Mouse (Mus musculus): ENCODE measurements around the gene Hsd17b13. TPM values are rescaled to one million over a fixed set of nuclear protein-coding genes. Genes with fewer than 3 reads are reported as not detected.

Gene Hsd17b13
- polyA plus RNA-seq, 1 experiment = 1.6 TPM

DNA sequence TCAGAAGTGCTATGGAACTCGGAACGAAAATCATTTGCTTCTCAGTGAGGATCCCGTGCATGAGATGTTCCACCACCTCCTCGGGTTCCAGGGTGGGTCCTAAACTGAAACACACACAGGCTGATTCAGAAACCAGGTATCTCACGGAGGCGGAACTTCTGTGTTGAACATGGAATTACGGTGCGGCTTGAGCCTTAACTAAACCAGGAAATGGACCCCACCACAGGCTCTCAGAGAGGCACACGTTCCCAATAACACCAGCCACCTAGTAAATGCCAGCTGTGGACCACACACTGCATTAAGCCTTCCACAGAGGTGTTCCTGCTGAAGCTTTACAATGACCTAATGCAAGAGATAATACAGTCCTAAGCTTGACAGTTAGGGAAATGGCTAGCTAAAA lies 15.6 kb upstream of the Hsd17b13 start:
- 96% methylated on average over 9 of the region's 9 CpGs for WGBS
- H3K27ac ChIP-seq (ENCODE audit: insufficient read depth, low read length) = no peak overlapping the region
- H3K36me3 ChIP-seq (ENCODE audit: control insufficient read depth, insufficient read depth, low read length) = peaks cover 12% of the 10 kb centered on the region
- H3K4me1 ChIP-seq (ENCODE audit: control insufficient read depth, insufficient read depth, insufficient read length) = no peaks in the 10 kb centered on the region
- no peaks in the 10 kb centered on the region for H3K27me3 ChIP-seq (ENCODE audit: control insufficient read depth, insufficient read depth, low read length)
- TF ChIP-seq CTCF (IDR thresholded peaks at IDR 0.05; ENCODE audit: extremely low read depth, insufficient read depth, insufficient read length, insufficient replicate concordance) (no peak), POLR2A (IDR thresholded peaks at IDR 0.05; ENCODE audit: low read depth, low read length) (no peak)
- H3K4me3 ChIP-seq (ENCODE audit: extremely low read depth, insufficient read depth, insufficient read length) = no peak overlapping the region
- no peak for DNase-seq (ENCODE audit: low read depth in 1 of 2, low spot score in 2 of 2)

DNA sequence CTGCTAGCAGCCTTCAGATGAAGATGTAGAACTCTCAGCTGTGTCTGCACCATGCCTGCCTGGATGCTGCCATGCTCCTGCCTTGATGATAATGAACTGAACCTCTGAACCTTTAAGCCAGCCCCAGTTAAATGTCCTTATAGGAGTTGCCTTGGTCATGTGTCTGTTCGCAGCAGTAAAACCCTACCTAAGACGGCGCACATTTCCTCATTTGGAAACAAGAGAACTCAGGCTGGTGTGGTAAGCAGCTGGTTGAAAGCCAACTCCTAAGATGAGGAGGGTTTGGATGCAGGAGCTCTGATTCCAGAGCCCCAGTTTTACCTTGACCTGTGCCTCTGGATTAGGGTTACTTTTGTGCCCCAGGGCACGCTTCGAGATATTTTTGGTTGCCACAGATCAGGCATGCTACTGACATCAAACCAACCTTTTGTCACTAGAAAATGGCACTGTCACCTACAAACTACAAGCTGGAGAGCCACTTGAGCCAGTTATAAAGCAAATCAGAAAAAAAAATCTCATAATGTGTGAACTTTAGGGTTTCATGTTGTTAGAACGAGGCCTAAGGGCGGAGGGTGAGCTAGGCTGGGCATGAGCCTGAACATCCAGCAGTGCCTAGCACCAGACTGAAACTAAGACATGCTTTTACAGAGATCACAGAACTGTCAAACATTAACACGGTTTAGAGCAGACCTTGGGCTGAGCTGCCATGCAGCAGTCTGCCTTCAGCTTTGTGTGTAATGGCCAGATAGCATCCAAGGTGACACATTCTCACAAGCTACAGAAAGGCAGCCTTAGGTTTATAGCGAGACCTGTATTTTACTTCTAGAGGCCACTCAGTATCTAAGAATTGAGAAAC lies 3.7 kb upstream of the Hsd17b13 start:
- Histone ChIP-seq H3K27me3 (ENCODE audit: control insufficient read depth, insufficient read depth, low read length) (no peaks in the 10 kb centered on the region), H3K27ac (ENCODE audit: insufficient read depth, low read length) (no peak overlapping the region), H3K4me3 (ENCODE audit: extremely low read depth, insufficient read depth, insufficient read length) (no peak overlapping the region), H3K36me3 (ENCODE audit: control insufficient read depth, insufficient read depth, low read length) (no peaks in the 10 kb centered on the region), H3K4me1 (ENCODE audit: control insufficient read depth, insufficient read depth, insufficient read length) (peaks cover 3% of the 10 kb centered on the region; the same call in 1 of the 2 replicates)
- DNase-seq (ENCODE audit: low read depth in 1 of 2, low spot score in 2 of 2) = no peak
- 87% methylated on average over 9 of the region's 9 CpGs for WGBS
- TF ChIP-seq POLR2A (IDR thresholded peaks at IDR 0.05; ENCODE audit: low read depth, low read length) (no peak), CTCF (IDR thresholded peaks at IDR 0.05; ENCODE audit: extremely low read depth, insufficient read depth, insufficient read length, insufficient replicate concordance) (no peak)

- no peak overlapping the region for H3K4me3 ChIP-seq (ENCODE audit: extremely low read depth, insufficient read depth, insufficient read length)
- DNase-seq (ENCODE audit: low read depth in 1 of 2, low spot score in 2 of 2) = no peak
- no peaks in the 10 kb centered on the region for H3K27me3 ChIP-seq (ENCODE audit: control insufficient read depth, insufficient read depth, low read length)
- H3K36me3 ChIP-seq (ENCODE audit: control insufficient read depth, insufficient read depth, low read length) = no peaks in the 10 kb centered on the region
- peaks cover 3% of the 10 kb centered on the region; the same call in 1 of the 2 replicates for H3K4me1 ChIP-seq (ENCODE audit: control insufficient read depth, insufficient read depth, insufficient read length)
- no peak for TF ChIP-seq CTCF (IDR thresholded peaks at IDR 0.05; ENCODE audit: extremely low read depth, insufficient read depth, insufficient read length, insufficient replicate concordance)
- TF ChIP-seq POLR2A (IDR thresholded peaks at IDR 0.05; ENCODE audit: low read depth, low read length) = no peak
- WGBS = 32% methylated on average over 7 of the region's 7 CpGs
- H3K27ac ChIP-seq (ENCODE audit: insufficient read depth, low read length) = no peak overlapping the region
Measured at GRCm38 (mm10) chr5:103977907-103978570, 829 bp upstream of the Hsd17b13 start.

- Histone ChIP-seq H3K27ac (ENCODE audit: insufficient read depth, low read length) (no peak overlapping the region), H3K4me1 (ENCODE audit: control insufficient read depth, insufficient read depth, insufficient read length) (peaks cover 3% of the 10 kb centered on the region; the same call in 1 of the 2 replicates), H3K27me3 (ENCODE audit: control insufficient read depth, insufficient read depth, low read length) (no peaks in the 10 kb centered on the region), H3K4me3 (ENCODE audit: extremely low read depth, insufficient read depth, insufficient read length) (no peak overlapping the region), H3K36me3 (ENCODE audit: control insufficient read depth, insufficient read depth, low read length) (no peaks in the 10 kb centered on the region)
- no peak for DNase-seq (ENCODE audit: low read depth in 1 of 2, low spot score in 2 of 2)
- WGBS = 32% methylated on average over 7 of the region's 7 CpGs
- TF ChIP-seq POLR2A (IDR thresholded peaks at IDR 0.05; ENCODE audit: low read depth, low read length) (no peak), CTCF (IDR thresholded peaks at IDR 0.05; ENCODE audit: extremely low read depth, insufficient read depth, insufficient read length, insufficient replicate concordance) (no peak)
Measured at GRCm38 (mm10) chr5:103975736-103976135, 1.5 kb downstream of the Hsd17b13 start.

DNA sequence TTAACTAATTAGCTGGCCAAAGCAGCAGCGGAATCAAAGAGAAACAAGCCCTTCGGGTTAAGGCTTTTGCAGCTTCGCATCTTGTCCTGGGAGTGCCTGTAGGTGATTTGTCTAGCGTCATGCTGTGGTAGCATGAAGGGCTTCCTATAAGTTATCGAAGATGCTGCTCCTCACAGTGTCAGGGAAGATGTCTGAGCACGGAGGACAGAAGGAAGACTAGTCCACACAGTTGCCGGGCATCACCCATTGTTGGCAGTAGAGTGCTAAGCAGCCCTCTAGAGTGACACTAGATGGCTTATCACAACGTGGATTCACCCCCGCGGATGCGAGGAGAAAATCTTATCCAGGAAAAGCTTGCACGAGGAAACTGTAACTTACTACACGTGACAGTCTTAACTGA lies 4.4 kb downstream of the Hsd17b13 start:
- 13% methylated on average over 13 of the region's 13 CpGs for WGBS
- H3K4me3 ChIP-seq (ENCODE audit: extremely low read depth, insufficient read depth, insufficient read length) = peak overlapping the region; percentile 59

DNA sequence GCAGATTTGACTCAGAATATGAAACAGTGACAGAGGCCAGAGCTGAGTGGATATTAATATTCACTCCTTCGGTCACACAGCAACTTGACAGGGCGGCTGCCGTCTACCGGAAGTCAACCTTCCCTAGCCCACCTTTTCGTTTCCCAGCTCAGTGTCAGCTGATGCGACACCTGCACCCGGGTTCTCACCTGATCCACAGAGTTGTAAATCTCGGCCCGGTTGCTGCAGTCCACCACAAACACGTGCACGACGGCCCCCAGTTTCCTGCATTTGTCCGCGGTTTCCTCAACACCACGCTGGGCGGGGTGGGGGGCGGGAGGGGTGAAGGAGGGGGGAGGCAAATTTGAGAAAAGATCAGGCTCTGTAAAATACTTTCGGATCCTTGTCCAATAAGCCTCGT lies 4.8 kb downstream of the Hsd17b13 start:
- no peak overlapping the region for H3K27ac ChIP-seq (ENCODE audit: insufficient read depth, low read length)
- H3K4me3 ChIP-seq (ENCODE audit: extremely low read depth, insufficient read depth, insufficient read length) = peak overlapping the region; percentile 59
- no peak for TF ChIP-seq POLR2A (IDR thresholded peaks at IDR 0.05; ENCODE audit: low read depth, low read length)
- no peak for TF ChIP-seq CTCF (IDR thresholded peaks at IDR 0.05; ENCODE audit: extremely low read depth, insufficient read depth, insufficient read length, insufficient replicate concordance)
- DNase-seq (ENCODE audit: low read depth in 1 of 2, low spot score in 2 of 2) = peak in 1 of 2 experiments; percentile 13
- H3K27me3 ChIP-seq (ENCODE audit: control insufficient read depth, insufficient read depth, low read length) = no peaks in the 10 kb centered on the region
- no peaks in the 10 kb centered on the region for H3K4me1 ChIP-seq (ENCODE audit: control insufficient read depth, insufficient read depth, insufficient read length)
- 1% methylated on average over 19 of the region's 19 CpGs for WGBS
- no peaks in the 10 kb centered on the region for H3K36me3 ChIP-seq (ENCODE audit: control insufficient read depth, insufficient read depth, low read length)

More for the DNA sequence above, 4.4 kb downstream of the Hsd17b13 start:
- TF ChIP-seq POLR2A (IDR thresholded peaks at IDR 0.05; ENCODE audit: low read depth, low read length) (no peak), CTCF (IDR thresholded peaks at IDR 0.05; ENCODE audit: extremely low read depth, insufficient read depth, insufficient read length, insufficient replicate concordance) (no peak)
- Histone ChIP-seq H3K36me3 (ENCODE audit: control insufficient read depth, insufficient read depth, low read length) (no peaks in the 10 kb centered on the region), H3K27ac (ENCODE audit: insufficient read depth, low read length) (no peak overlapping the region), H3K27me3 (ENCODE audit: control insufficient read depth, insufficient read depth, low read length) (no peaks in the 10 kb centered on the region), H3K4me1 (ENCODE audit: control insufficient read depth, insufficient read depth, insufficient read length) (no peaks in the 10 kb centered on the region)
- no peak for DNase-seq (ENCODE audit: low read depth in 1 of 2, low spot score in 2 of 2)
